Mouse (Mus musculus): ENCODE data around the gene Adora2a. TPM values are rescaled to one million over a fixed set of nuclear protein-coding genes. Genes with fewer than 3 reads are reported as not detected.

The Adora2a gene
- polyA plus RNA-seq, 1 experiment from 2014 or later = 3.0 TPM

- H3K9me3 ChIP-seq (ENCODE audit: control insufficient read depth, low read length) = no peaks in the 10 kb centered on the region
- H3K36me3 ChIP-seq (ENCODE audit: control insufficient read depth, insufficient read depth, low read length) = peaks cover 3% of the 10 kb centered on the region; the same call in 1 of the 2 replicates
- H3K4me1 ChIP-seq (replicated peaks; ENCODE audit: control insufficient read depth, insufficient read depth, low read length) = peaks cover 9% of the 10 kb centered on the region
- ATAC-seq (replicated peaks; ENCODE audit: low FRiP score, low TSS enrichment, low read depth) (peak; percentile 28), DNase-seq (ENCODE audit: low spot score) (no peak)
- H3K4me2 ChIP-seq (ENCODE audit: low read length) = peak overlapping the region; percentile 73
- 6% methylated on average over 7 of the region's 9 CpGs for WGBS
- peak overlapping the region; percentile 47 for H3K9ac ChIP-seq (ENCODE audit: low read length)
- no peak overlapping the region for H3K27ac ChIP-seq (ENCODE audit: low read depth)
- peak overlapping the region; percentile 47 for H3K4me3 ChIP-seq (ENCODE audit: low read depth, low read length)
- peaks cover 21% of the 10 kb centered on the region for H3K27me3 ChIP-seq (replicated peaks; ENCODE audit: control insufficient read depth, insufficient read depth, low read length)
These were observed 205 bp upstream of the Adora2a start for GRCm38 (mm10) chr10:75316472-75316871.

- peak overlapping the region; percentile 47 for H3K4me3 ChIP-seq (ENCODE audit: low read depth, low read length)
- under 1% methylated on average over 76 of the region's 81 CpGs for WGBS
- H3K4me1 ChIP-seq (replicated peaks; ENCODE audit: control insufficient read depth, insufficient read depth, low read length) = peaks cover 9% of the 10 kb centered on the region
These were observed 458 bp downstream of the Adora2a start for GRCm38 (mm10) chr10:75316908-75317761.

GRCm38 (mm10) chr10:75318206-75318605, 1.5 kb downstream of the Adora2a start:
- ATAC-seq (replicated peaks; ENCODE audit: low FRiP score, low TSS enrichment, low read depth) = no peak
- Histone ChIP-seq H3K27me3 (replicated peaks; ENCODE audit: control insufficient read depth, insufficient read depth, low read length) (peaks cover 21% of the 10 kb centered on the region), H3K4me2 (ENCODE audit: low read length) (no peak overlapping the region), H3K4me1 (replicated peaks; ENCODE audit: control insufficient read depth, insufficient read depth, low read length) (peaks cover 9% of the 10 kb centered on the region), H3K9ac (ENCODE audit: low read length) (no peak overlapping the region), H3K4me3 (ENCODE audit: low read depth, low read length) (peak overlapping the region; percentile 47; the same call in 1 of the 2 replicates), H3K36me3 (ENCODE audit: control insufficient read depth, insufficient read depth, low read length) (no peaks in the 10 kb centered on the region), H3K9me3 (ENCODE audit: control insufficient read depth, low read length) (no peaks in the 10 kb centered on the region), H3K27ac (ENCODE audit: low read depth) (no peak overlapping the region)
- DNase-seq (ENCODE audit: low spot score) = no peak
- 78% methylated on average over 6 of the region's 6 CpGs for WGBS

More at GRCm38 (mm10) chr10:75316908-75317761, 458 bp downstream of the Adora2a start:
- peak overlapping the region; percentile 73 for H3K4me2 ChIP-seq (ENCODE audit: low read length)
- no peaks in the 10 kb centered on the region for H3K9me3 ChIP-seq (ENCODE audit: control insufficient read depth, low read length)
- peak overlapping the region; percentile 47 for H3K9ac ChIP-seq (ENCODE audit: low read length)
- H3K27ac ChIP-seq (ENCODE audit: low read depth) = 0 out of 2 replicates have a peak overlapping the region, but pooled peaks have one; percentile 38
- H3K36me3 ChIP-seq (ENCODE audit: control insufficient read depth, insufficient read depth, low read length) = no peaks in the 10 kb centered on the region; the same call in 1 of the 2 replicates
- ATAC-seq (replicated peaks; ENCODE audit: low FRiP score, low TSS enrichment, low read depth) = peak; percentile 70
- peaks cover 21% of the 10 kb centered on the region for H3K27me3 ChIP-seq (replicated peaks; ENCODE audit: control insufficient read depth, insufficient read depth, low read length)
- DNase-seq (ENCODE audit: low spot score) = peak; percentile 87

GRCm38 (mm10) chr10:75320321-75320720, 3.6 kb downstream of the Adora2a start:
- 57% methylated on average over 4 of the region's 4 CpGs for WGBS
- no peak overlapping the region for H3K9ac ChIP-seq (ENCODE audit: low read length)
- H3K27ac ChIP-seq (ENCODE audit: low read depth) = no peak overlapping the region
- H3K27me3 ChIP-seq (replicated peaks; ENCODE audit: control insufficient read depth, insufficient read depth, low read length) = peaks cover 21% of the 10 kb centered on the region
- H3K4me2 ChIP-seq (ENCODE audit: low read length) = no peak overlapping the region
- peaks cover 6% of the 10 kb centered on the region; the same call in 1 of the 2 replicates for H3K4me1 ChIP-seq (replicated peaks; ENCODE audit: control insufficient read depth, insufficient read depth, low read length)
- no peak overlapping the region for H3K4me3 ChIP-seq (ENCODE audit: low read depth, low read length)
- H3K9me3 ChIP-seq (ENCODE audit: control insufficient read depth, low read length) = no peaks in the 10 kb centered on the region
- no peak for ATAC-seq (replicated peaks; ENCODE audit: low FRiP score, low TSS enrichment, low read depth)
- no peak for DNase-seq (ENCODE audit: low spot score)
- H3K36me3 ChIP-seq (ENCODE audit: control insufficient read depth, insufficient read depth, low read length) = no peaks in the 10 kb centered on the region

- no peak for DNase-seq (ENCODE audit: low spot score)
- no peak for ATAC-seq (replicated peaks; ENCODE audit: low FRiP score, low TSS enrichment, low read depth)
These were observed 6.3 kb downstream of the Adora2a start for GRCm38 (mm10) chr10:75322966-75323365.

GRCm38 (mm10) chr10:75323986-75324385, 7.3 kb downstream of the Adora2a start:
- DNase-seq (ENCODE audit: low spot score) (no peak), ATAC-seq (replicated peaks; ENCODE audit: low FRiP score, low TSS enrichment, low read depth) (no peak)
- Histone ChIP-seq H3K9ac (ENCODE audit: low read length) (no peak overlapping the region), H3K27ac (ENCODE audit: low read depth) (no peak overlapping the region), H3K9me3 (ENCODE audit: control insufficient read depth, low read length) (no peaks in the 10 kb centered on the region), H3K36me3 (ENCODE audit: control insufficient read depth, insufficient read depth, low read length) (no peaks in the 10 kb centered on the region), H3K4me2 (ENCODE audit: low read length) (no peak overlapping the region), H3K4me3 (ENCODE audit: low read depth, low read length) (no peak overlapping the region), H3K4me1 (replicated peaks; ENCODE audit: control insufficient read depth, insufficient read depth, low read length) (no peaks in the 10 kb centered on the region), H3K27me3 (replicated peaks; ENCODE audit: control insufficient read depth, insufficient read depth, low read length) (no peaks in the 10 kb centered on the region)
- 82% methylated on average over 8 of the region's 8 CpGs for WGBS

More at GRCm38 (mm10) chr10:75322966-75323365, 6.3 kb downstream of the Adora2a start:
- Histone ChIP-seq H3K27me3 (replicated peaks; ENCODE audit: control insufficient read depth, insufficient read depth, low read length) (peaks cover 10% of the 10 kb centered on the region), H3K4me1 (replicated peaks; ENCODE audit: control insufficient read depth, insufficient read depth, low read length) (no peaks in the 10 kb centered on the region), H3K27ac (ENCODE audit: low read depth) (no peak overlapping the region), H3K9ac (ENCODE audit: low read length) (no peak overlapping the region), H3K4me3 (ENCODE audit: low read depth, low read length) (no peak overlapping the region), H3K4me2 (ENCODE audit: low read length) (no peak overlapping the region), H3K9me3 (ENCODE audit: control insufficient read depth, low read length) (no peaks in the 10 kb centered on the region), H3K36me3 (ENCODE audit: control insufficient read depth, insufficient read depth, low read length) (no peaks in the 10 kb centered on the region)
- 61% methylated on average over 6 of the region's 6 CpGs for WGBS

GRCm38 (mm10) chr10:75324391-75324790, 7.7 kb downstream of the Adora2a start:
- no peak overlapping the region for H3K4me2 ChIP-seq (ENCODE audit: low read length)
- no peaks in the 10 kb centered on the region for H3K36me3 ChIP-seq (ENCODE audit: control insufficient read depth, insufficient read depth, low read length)
- ATAC-seq (replicated peaks; ENCODE audit: low FRiP score, low TSS enrichment, low read depth) (no peak), DNase-seq (ENCODE audit: low spot score) (no peak)
- H3K9ac ChIP-seq (ENCODE audit: low read length) = no peak overlapping the region
- no peaks in the 10 kb centered on the region for H3K9me3 ChIP-seq (ENCODE audit: control insufficient read depth, low read length)
- H3K27me3 ChIP-seq (replicated peaks; ENCODE audit: control insufficient read depth, insufficient read depth, low read length) = no peaks in the 10 kb centered on the region
- no peak overlapping the region for H3K4me3 ChIP-seq (ENCODE audit: low read depth, low read length)
- no peak overlapping the region for H3K27ac ChIP-seq (ENCODE audit: low read depth)
- H3K4me1 ChIP-seq (replicated peaks; ENCODE audit: control insufficient read depth, insufficient read depth, low read length) = no peaks in the 10 kb centered on the region
- WGBS = 75% methylated on average over 10 of the region's 10 CpGs

- no peak overlapping the region for H3K9ac ChIP-seq (ENCODE audit: low read length)
- H3K27me3 ChIP-seq (replicated peaks; ENCODE audit: control insufficient read depth, insufficient read depth, low read length) = no peaks in the 10 kb centered on the region
- H3K4me3 ChIP-seq (ENCODE audit: low read depth, low read length) = no peak overlapping the region
- DNase-seq (ENCODE audit: low spot score) (no peak), ATAC-seq (replicated peaks; ENCODE audit: low FRiP score, low TSS enrichment, low read depth) (no peak)
- no peaks in the 10 kb centered on the region for H3K4me1 ChIP-seq (replicated peaks; ENCODE audit: control insufficient read depth, insufficient read depth, low read length)
- H3K36me3 ChIP-seq (ENCODE audit: control insufficient read depth, insufficient read depth, low read length) = no peaks in the 10 kb centered on the region
- no peaks in the 10 kb centered on the region for H3K9me3 ChIP-seq (ENCODE audit: control insufficient read depth, low read length)
- no peak overlapping the region for H3K4me2 ChIP-seq (ENCODE audit: low read length)
- 95% methylated on average over 23 of the region's 23 CpGs for WGBS
- H3K27ac ChIP-seq (ENCODE audit: low read depth) = no peak overlapping the region
These were observed 9.1 kb downstream of the Adora2a start for GRCm38 (mm10) chr10:75325821-75326220.

Measured in intestine, embryonic 14.5 days (tissue).